9 mouse cellular contexts compared by ENCODE assay signal in the genomic region with DNA sequence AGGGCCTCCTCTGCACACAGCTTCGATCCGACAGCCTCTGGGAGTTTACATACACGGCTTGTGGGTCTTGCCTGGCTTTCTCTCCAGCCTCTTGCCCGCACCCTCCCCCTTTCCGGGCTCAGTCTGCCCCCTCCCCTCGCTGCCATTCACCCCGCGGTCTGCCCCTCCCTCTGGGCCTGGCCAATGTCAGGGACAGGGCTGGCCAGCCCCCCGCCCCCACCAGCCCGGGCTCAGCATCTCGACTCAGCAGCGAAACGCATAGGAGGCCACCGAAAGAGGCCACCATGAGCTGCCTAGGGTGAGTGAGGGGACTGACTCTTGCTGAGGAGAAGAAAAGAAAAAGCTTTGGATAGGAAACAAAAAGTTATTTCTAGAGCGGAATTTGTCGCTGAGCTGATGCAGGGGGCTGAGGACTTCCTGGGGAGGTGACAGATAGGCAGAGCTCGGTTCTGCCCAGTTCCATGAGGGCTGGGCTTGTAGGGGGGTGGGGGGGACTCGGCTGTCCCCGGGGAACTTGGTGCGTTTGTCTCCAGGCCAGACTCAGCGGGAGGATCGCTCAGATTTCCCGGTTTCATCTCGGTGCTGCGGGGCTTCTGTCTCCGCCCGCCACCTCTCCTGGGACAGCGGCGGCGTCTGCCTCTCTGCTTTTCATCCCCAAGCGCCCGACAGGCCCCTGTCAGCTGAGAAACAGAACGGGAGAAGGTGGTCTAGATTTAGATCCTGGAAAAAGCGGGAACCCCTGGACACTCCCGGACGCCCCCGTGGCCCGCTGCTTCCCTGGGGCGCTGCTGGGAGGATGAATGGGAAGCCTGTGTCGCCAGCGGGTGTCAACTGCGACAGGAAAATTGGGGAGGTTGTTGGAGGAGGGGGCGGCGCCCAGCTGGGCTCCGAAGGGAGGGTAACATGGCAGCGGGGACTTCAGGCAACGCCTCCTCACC. TPM values are rescaled to one million over a fixed set of nuclear protein-coding genes. Genes with fewer than 3 reads are reported as not detected.
DNase-seq lines count a peak whose midpoint lies in the region; ATAC-seq and TF ChIP-seq lines count a peak whose summit lies in the region.
"Had no signal": no experiment of that assay in that cellular context is flagged by ENCODE, and none has a peak within 500 bp of the region (broad histone marks: within the 10 kb centered on the region; RNA-seq: fewer than 3 reads in every experiment).

No protein-coding gene starts in this region.

- H3K9me3 ChIP-seq in heart, postnatal 0 days (replicated peaks; ENCODE audit: control insufficient read depth, low read length), result no peaks in the 10 kb centered on the region
- no peaks in the 10 kb centered on the region for H3K9me3 ChIP-seq in liver, embryonic 13.5 days (replicated peaks)
- H3K9me3 ChIP-seq in stomach, embryonic 14.5 days (ENCODE audit: control insufficient read depth, low read depth, low read length), result no peaks in the 10 kb centered on the region
- H3K9me3 ChIP-seq: G1E had no signal

- no peaks in the 10 kb centered on the region for H3K36me3 ChIP-seq in heart, adult 2 months (ENCODE audit: control insufficient read depth, insufficient read depth, low read length)
- H3K36me3 ChIP-seq in heart, postnatal 0 days (replicated peaks; ENCODE audit: control insufficient read depth, insufficient read depth, low read length), result no peaks in the 10 kb centered on the region
- no peaks in the 10 kb centered on the region for H3K36me3 ChIP-seq in liver, embryonic 13.5 days
- no peaks in the 10 kb centered on the region for H3K36me3 ChIP-seq in stomach, embryonic 14.5 days (ENCODE audit: control insufficient read depth, insufficient read depth, low read length)
- H3K36me3 ChIP-seq: G1E had no signal

- DNase-seq in heart, adult 2 months, result no peak
- DNase-seq in heart, adult 9 months (ENCODE audit: low spot score in 2 of 2), result no peak
- peak; percentile 77 for DNase-seq in brain, embryonic 14.5 days (ENCODE audit: low read depth)
- DNase-seq in heart, postnatal 0 days (ENCODE audit: low spot score), result peak; percentile 31
- DNase-seq in liver, embryonic 13.5 days, result no peak
- DNase-seq in left cerebral cortex, postnatal 36 days (ENCODE audit: low spot score in 2 of 2), result no peak
- no peak for DNase-seq in urinary bladder, adult 18-20 months (ENCODE audit: low spot score in 2 of 2)

- peaks cover 2% of the 10 kb centered on the region for H3K27me3 ChIP-seq in heart, adult 2 months (ENCODE audit: control insufficient read depth, insufficient read depth, low read length)
- peaks cover 58% of the 10 kb centered on the region for H3K27me3 ChIP-seq in heart, postnatal 0 days (ENCODE audit: control insufficient read depth, insufficient read depth, low read length)
- peaks cover 77% of the 10 kb centered on the region for H3K27me3 ChIP-seq in liver, embryonic 13.5 days
- H3K27me3 ChIP-seq in stomach, embryonic 14.5 days (ENCODE audit: control insufficient read depth, insufficient read depth, low read length), result peaks cover 12% of the 10 kb centered on the region

- no peaks in the 10 kb centered on the region for H3K4me1 ChIP-seq in heart, adult 2 months (ENCODE audit: control insufficient read depth, insufficient read depth, low read length)
- no peaks in the 10 kb centered on the region for H3K4me1 ChIP-seq in heart, postnatal 0 days (ENCODE audit: control insufficient read depth, insufficient read depth)
- H3K4me1 ChIP-seq in liver, embryonic 13.5 days (replicated peaks), result peaks cover 12% of the 10 kb centered on the region; the same call in 1 of the 2 replicates
- no peaks in the 10 kb centered on the region; the same call in 1 of the 2 replicates for H3K4me1 ChIP-seq in stomach, embryonic 14.5 days (ENCODE audit: control insufficient read depth, insufficient read depth, low read length)

- peak overlapping the region; percentile 82 for H3K4me2 ChIP-seq in heart, postnatal 0 days (ENCODE audit: low read depth, low read length)
- H3K4me2 ChIP-seq in liver, embryonic 13.5 days, result peak overlapping the region; percentile 59
- peak overlapping the region; percentile 96 for H3K4me2 ChIP-seq in stomach, embryonic 14.5 days (replicated peaks; ENCODE audit: low read depth, low read length)

- H3K27ac ChIP-seq in heart, adult 2 months, result no peak overlapping the region
- H3K27ac ChIP-seq in heart, postnatal 0 days (ENCODE audit: low read depth), result no peak overlapping the region
- no peak overlapping the region for H3K27ac ChIP-seq in liver, embryonic 13.5 days
- H3K27ac ChIP-seq in stomach, embryonic 14.5 days (ENCODE audit: low read length), result no peak overlapping the region

- no peak for TF ChIP-seq POLR2A in heart, adult 2 months (IDR thresholded peaks at IDR 0.05; ENCODE audit: insufficient read depth, low read depth, low read length)
- no peak for TF ChIP-seq POLR2A in brain, embryonic 14.5 days (IDR thresholded peaks at IDR 0.05; ENCODE audit: borderline replicate concordance, extremely low read depth, insufficient read depth, insufficient read length, poor library complexity, severe bottlenecking)

- peak; percentile 67 for ATAC-seq in heart, postnatal 0 days (ENCODE audit: insufficient read depth, low read depth)
- ATAC-seq in liver, embryonic 13.5 days (ENCODE audit: low read depth), result no peak
- ATAC-seq in stomach, embryonic 14.5 days (ENCODE audit: insufficient number of reproducible peaks, insufficient read depth, low FRiP score, low read depth), result peak; percentile 66

- TF ChIP-seq CTCF in heart, adult 2 months (IDR thresholded peaks at IDR 0.05), result no peak
- TF ChIP-seq CTCF in brain, embryonic 14.5 days (IDR thresholded peaks at IDR 0.05; ENCODE audit: borderline replicate concordance, extremely low read depth, insufficient read depth, insufficient read length), result no peak
- TF ChIP-seq CTCF in heart, postnatal 0 days (IDR thresholded peaks at IDR 0.05; ENCODE audit: low read depth), result no peak

- no peak for TF ChIP-seq EP300 in heart, adult 2 months (IDR thresholded peaks at IDR 0.05; ENCODE audit: insufficient read depth, low read depth, low read length)
- TF ChIP-seq EP300 in heart, postnatal 0 days (IDR thresholded peaks at IDR 0.05; ENCODE audit: low read depth), result no peak

- WGBS in heart, adult 2 months, result 1% methylated on average over 47 of the region's 47 CpGs
- WGBS in heart, postnatal 0 days, result 2% methylated on average over 43 of the region's 47 CpGs
- 2% methylated on average over 47 of the region's 47 CpGs for WGBS in liver, embryonic 13.5 days (ENCODE audit: insufficient replicate concordance)
- WGBS in stomach, embryonic 14.5 days, result under 1% methylated on average over 47 of the region's 47 CpGs

- peak overlapping the region; percentile 8 for H3K9ac ChIP-seq in heart, adult 2 months (ENCODE audit: low read depth, low read length)
- H3K9ac ChIP-seq in heart, postnatal 0 days (replicated peaks; ENCODE audit: low read depth, low read length), result peak overlapping the region; percentile 38
- H3K9ac ChIP-seq in liver, embryonic 13.5 days, result no peak overlapping the region
- peak overlapping the region; percentile 38; the same call in 1 of the 2 replicates for H3K9ac ChIP-seq in stomach, embryonic 14.5 days (replicated peaks; ENCODE audit: low read depth, low read length)

- no peaks in the 10 kb centered on the region for H3K79me2 ChIP-seq in heart, adult 2 months (replicated peaks; ENCODE audit: control insufficient read depth, insufficient read depth, low read length)

- intact Hi-C loops in heart, adult 2 months (cut with DNase I), result no loop called here
- intact Hi-C loops in left cerebral cortex, postnatal 36 days (cut with DNase I), result no loop called here

- peak overlapping the region; percentile 38 for H3K4me3 ChIP-seq in heart, adult 2 months
- H3K4me3 ChIP-seq in heart, postnatal 0 days (ENCODE audit: low read depth, low read length), result peak overlapping the region; percentile 47
- H3K4me3 ChIP-seq in liver, embryonic 13.5 days (replicated peaks), result peak overlapping the region; percentile 44
- peak overlapping the region; percentile 41 for H3K4me3 ChIP-seq in stomach, embryonic 14.5 days (ENCODE audit: low read depth, low read length)

RNA-seq across cellular contexts. Expression of a gene that starts 6.8 kb away (rescaled TPM):
- not detected for total RNA-seq in heart, adult 2 months (2021)
- not detected in 2 replicates for polyA plus RNA-seq in heart, adult 2 months (2012; rRNA removed)
- polyA plus RNA-seq in brain, embryonic 14.5 days (2012; rRNA removed), result 1.4 and 1.9 TPM in 2 replicates
- total RNA-seq in heart, postnatal 0 days (2014; rRNA removed; ENCODE audit: low replicate concordance), result not detected in 2 replicates
- polyA plus RNA-seq in heart, postnatal 0 days (2015; fragmentation: Nextera tagmentation; extraction: Ambion mirVana), result not detected in 2 replicates
- polyA plus RNA-seq in liver, embryonic 13.5 days (2015; fragmentation: Nextera tagmentation; extraction: Ambion mirVana), result 0.03 TPM in 1 of 2 replicates, not detected in the other
- polyA plus RNA-seq in stomach, embryonic 14.5 days (2014; fragmentation: Nextera tagmentation; extraction: Ambion mirVana), result 1.3 and 2.0 TPM in 2 replicates
- 1 to 10 TPM; 1.5 to 2.7 TPM for total RNA-seq in left cerebral cortex, postnatal 36 days (2021)
- polyA plus RNA-seq: G1E had no signal

RNA-seq across cellular contexts. Expression of a gene that starts 34.9 kb away (rescaled TPM):
- 10 to 100 TPM; 26.6 to 26.7 TPM for total RNA-seq in heart, adult 2 months (2021)
- 48.4 and 49.7 TPM in 2 replicates for polyA plus RNA-seq in heart, adult 2 months (2012; rRNA removed)
- polyA plus RNA-seq in brain, embryonic 14.5 days (2012; rRNA removed), result 70.3 and 76.3 TPM in 2 replicates
- 56.0 and 104 TPM in 2 replicates for total RNA-seq in heart, postnatal 0 days (2014; rRNA removed; ENCODE audit: low replicate concordance)
- polyA plus RNA-seq in heart, postnatal 0 days (2015; fragmentation: Nextera tagmentation; extraction: Ambion mirVana), result 58.5 and 63.3 TPM in 2 replicates
- polyA plus RNA-seq in liver, embryonic 13.5 days (2015; fragmentation: Nextera tagmentation; extraction: Ambion mirVana), result 35.7 and 36.4 TPM in 2 replicates
- polyA plus RNA-seq in stomach, embryonic 14.5 days (2014; fragmentation: Nextera tagmentation; extraction: Ambion mirVana), result 76.2 and 83.4 TPM in 2 replicates
- total RNA-seq in left cerebral cortex, postnatal 36 days (2021), result 10 to 100 TPM; 38.6 to 46.2 TPM

RNA-seq across cellular contexts. Expression of a gene that starts 39.7 kb away (rescaled TPM):
- total RNA-seq in heart, adult 2 months (2021), result 10 to 100 TPM; 49.6 to 52.3 TPM
- polyA plus RNA-seq in heart, adult 2 months (2012; rRNA removed), result 50.5 and 76.6 TPM in 2 replicates
- polyA plus RNA-seq in brain, embryonic 14.5 days (2012; rRNA removed), result 58.0 and 68.0 TPM in 2 replicates
- total RNA-seq in heart, postnatal 0 days (2014; rRNA removed; ENCODE audit: low replicate concordance), result 126 and 128 TPM in 2 replicates
- polyA plus RNA-seq in heart, postnatal 0 days (2015; fragmentation: Nextera tagmentation; extraction: Ambion mirVana), result 154 and 170 TPM in 2 replicates
- 155 and 176 TPM in 2 replicates for polyA plus RNA-seq in liver, embryonic 13.5 days (2015; fragmentation: Nextera tagmentation; extraction: Ambion mirVana)
- 387 and 412 TPM in 2 replicates for polyA plus RNA-seq in stomach, embryonic 14.5 days (2014; fragmentation: Nextera tagmentation; extraction: Ambion mirVana)
- 10 to 100 TPM; 32.5 to 37.7 TPM for total RNA-seq in left cerebral cortex, postnatal 36 days (2021)

RNA-seq across cellular contexts. Expression of a gene that starts 48.8 kb away (rescaled TPM):
- total RNA-seq in heart, adult 2 months (2021), result 10 to 100 TPM; 16.9 to 17.5 TPM
- polyA plus RNA-seq in heart, adult 2 months (2012; rRNA removed), result 13.1 and 13.3 TPM in 2 replicates
- polyA plus RNA-seq in brain, embryonic 14.5 days (2012; rRNA removed), result 33.1 and 33.9 TPM in 2 replicates
- 34.3 and 45.3 TPM in 2 replicates for total RNA-seq in heart, postnatal 0 days (2014; rRNA removed; ENCODE audit: low replicate concordance)
- polyA plus RNA-seq in heart, postnatal 0 days (2015; fragmentation: Nextera tagmentation; extraction: Ambion mirVana), result 15.4 and 15.8 TPM in 2 replicates
- polyA plus RNA-seq in liver, embryonic 13.5 days (2015; fragmentation: Nextera tagmentation; extraction: Ambion mirVana), result 27.4 and 30.4 TPM in 2 replicates
- 26.0 and 28.8 TPM in 2 replicates for polyA plus RNA-seq in stomach, embryonic 14.5 days (2014; fragmentation: Nextera tagmentation; extraction: Ambion mirVana)
- total RNA-seq in left cerebral cortex, postnatal 36 days (2021), result 10 to 100 TPM; 24.8 to 27.9 TPM

Comparison
In these comparisons a context has a peak if more than half of its experiments do, and no peak if none do; other contexts are left out.
1. DNase-seq: peak in brain, embryonic 14.5 days (single experiment) and heart, postnatal 0 days (single experiment); none in heart, adult 2 months (0 of 2), heart, adult 9 months (0 of 2), liver, embryonic 13.5 days (single experiment), left cerebral cortex, postnatal 36 days (0 of 2) and urinary bladder, adult 18-20 months (0 of 2).
2. Peak in every context shown above with its lines, with median percentiles within 50 percentile points of each other: H3K4me3 ChIP-seq and H3K4me2 ChIP-seq.